Mouse (Mus musculus) heart, embryonic 11.5 days (tissue): ENCODE data around the gene Nmnat2. TPM values are rescaled to one million over a fixed set of nuclear protein-coding genes. Genes with fewer than 3 reads are reported as not detected.

Experiments
- ATAC-seq: fragments of 200-750 bp; cut with Nextera tagmentation; replicated peaks from 2 replicates; pipeline ENCODE4 v1.8.0; 2017; ENCODE audit warnings: moderate library complexity; ENCODE audit not compliant: insufficient number of reproducible peaks, low FRiP score, low TSS enrichment
- H3K27ac ChIP-seq: fragments of 300-500 bp; sonication (generic); 2 replicates; pipeline ENCODE4 v1.5.1; 2014; ENCODE audit warnings: mild to moderate bottlenecking, low read depth, low read length
- H3K27me3 ChIP-seq: fragments of 300-500 bp; sonication (generic); 2 replicates; pipeline ENCODE4 v1.6.1; 2014; ENCODE audit warnings: mild to moderate bottlenecking, low read length, mixed read lengths; ENCODE audit not compliant: control insufficient read depth, insufficient read depth
- H3K36me3 ChIP-seq: fragments of 300-500 bp; sonication (generic); 2 replicates; pipeline ENCODE4 v1.6.1; 2014; ENCODE audit warnings: mild to moderate bottlenecking, low read length, moderate library complexity, mixed read lengths; ENCODE audit not compliant: control insufficient read depth, insufficient read depth
- H3K4me1 ChIP-seq: fragments of 300-500 bp; sonication (generic); 2 replicates; pipeline ENCODE4 v1.6.1; 2014; ENCODE audit warnings: low read length; ENCODE audit not compliant: control insufficient read depth, insufficient read depth
- H3K4me2 ChIP-seq: fragments of 300-500 bp; sonication (generic); 2 replicates; pipeline ENCODE4 v1.6.1; 2014; ENCODE audit warnings: mild to moderate bottlenecking, moderate library complexity
- H3K4me3 ChIP-seq: fragments of 300-500 bp; sonication (generic); 2 replicates; pipeline ENCODE4 v1.5.1; 2014; ENCODE audit warnings: low read depth, low read length
- H3K9ac ChIP-seq: fragments of 300-500 bp; sonication (generic); 2 replicates; pipeline ENCODE4 v1.6.1; 2014; ENCODE audit warnings: mild to moderate bottlenecking, low read depth, low read length, moderate library complexity
- H3K9me3 ChIP-seq: fragments of 300-500 bp; sonication (generic); replicated peaks from 2 replicates; pipeline ENCODE4 v1.6.1; 2016; ENCODE audit warnings: low read length; ENCODE audit not compliant: control insufficient read depth
- WGBS: fragments of 180-500 bp; shearing (Covaris S2); extraction: QIAGEN DNeasy Blood & Tissue Kit; methylation state at CpG from one replicate; pipeline ENCODE4 v1.1.7; 2014; ENCODE audit not compliant: insufficient replicate concordance; 5-methylcytosine and 5-hydroxymethylcytosine counted together
- polyA plus RNA-seq: library from polyadenylated mRNA; unstranded; fragments of >200 nt; fragmentation: Nextera tagmentation; extraction: Ambion mirVana; gene quantifications from 2 replicates; pipeline ENCODE4 v1.2.1, GENCODE M21; 2014

The Nmnat2 gene
- polyA plus RNA-seq, 1 experiment from 2014 or later, result 0.93 TPM

DNA sequence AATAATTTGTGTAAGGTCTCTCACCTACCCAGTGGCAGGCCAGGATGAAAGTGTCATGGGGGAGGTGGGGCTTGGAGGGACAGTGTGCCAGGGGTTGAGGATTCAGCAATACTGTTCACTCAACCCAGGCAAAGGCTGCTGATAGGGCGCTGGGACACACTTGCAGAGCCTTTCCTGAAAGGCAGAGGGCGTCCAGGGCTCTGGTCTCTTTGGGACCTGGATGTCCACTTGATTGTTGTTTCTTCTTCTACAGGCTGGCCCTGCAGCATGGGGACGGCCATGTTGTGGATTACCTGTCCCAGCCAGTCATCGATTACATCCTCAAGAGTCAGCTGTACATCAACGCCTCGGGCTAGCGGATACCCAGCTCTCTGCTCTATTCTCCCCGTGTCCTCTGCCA lies 160.5 kb downstream of the Nmnat2 start:
- no peaks in the 10 kb centered on the region for H3K4me1 ChIP-seq
- H3K4me2 ChIP-seq, result no peak overlapping the region
- ATAC-seq, result no peak
- H3K9ac ChIP-seq, result no peak overlapping the region
- no peak overlapping the region for H3K27ac ChIP-seq
- H3K36me3 ChIP-seq, result no peaks in the 10 kb centered on the region
- no peak overlapping the region for H3K4me3 ChIP-seq
- 81% methylated on average over 8 of the region's 8 CpGs for WGBS
- H3K27me3 ChIP-seq, result no peaks in the 10 kb centered on the region
- H3K9me3 ChIP-seq, result no peaks in the 10 kb centered on the region

DNA sequence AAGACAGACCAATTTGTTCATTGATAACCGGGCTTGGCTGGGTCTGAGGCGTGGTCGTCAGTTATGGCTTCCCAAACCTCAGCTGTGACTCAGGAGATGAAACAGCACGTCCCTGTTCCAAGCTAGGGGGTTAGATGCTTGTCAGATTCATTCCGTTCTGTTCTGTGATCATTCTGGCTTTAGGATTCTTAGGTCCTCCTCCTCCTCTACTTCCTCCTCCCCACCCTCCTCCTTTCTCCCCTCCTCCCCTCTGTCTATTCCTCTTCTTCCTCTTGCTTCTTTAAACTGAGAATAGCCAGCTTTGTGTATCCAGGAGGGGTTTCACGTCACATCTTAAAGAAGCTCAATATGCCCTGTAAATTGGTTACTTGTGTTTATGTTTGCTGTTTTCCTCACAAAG lies 165.8 kb downstream of the Nmnat2 start:
- H3K4me3 ChIP-seq, result no peak overlapping the region
- H3K27me3 ChIP-seq, result no peaks in the 10 kb centered on the region
- H3K9ac ChIP-seq, result no peak overlapping the region
- H3K4me1 ChIP-seq, result no peaks in the 10 kb centered on the region
- WGBS, result 66% methylated on average over 6 of the region's 6 CpGs
- H3K9me3 ChIP-seq, result no peaks in the 10 kb centered on the region
- H3K27ac ChIP-seq, result no peak overlapping the region
- no peaks in the 10 kb centered on the region for H3K36me3 ChIP-seq
- H3K4me2 ChIP-seq, result no peak overlapping the region
- no peak for ATAC-seq

DNA sequence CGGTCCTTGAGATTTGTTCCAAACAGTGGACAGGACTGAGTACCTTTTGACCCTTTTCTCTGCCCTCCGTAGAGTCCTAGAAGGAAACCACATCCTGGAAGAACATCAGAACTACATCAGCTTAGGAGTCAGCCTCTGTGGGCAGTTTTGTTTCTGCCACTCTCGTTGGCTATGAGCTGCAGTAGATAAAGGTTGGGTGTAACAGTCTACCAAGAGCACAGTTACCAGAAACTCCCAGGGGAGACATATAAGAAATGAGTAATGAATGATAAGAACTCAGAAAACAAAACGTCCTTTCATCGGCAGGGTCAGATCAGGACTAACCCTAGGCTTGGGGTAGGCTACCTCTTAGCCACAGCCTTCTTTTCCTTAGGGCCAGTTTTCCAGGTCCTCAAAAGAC lies 166.5 kb downstream of the Nmnat2 start:
- Histone ChIP-seq H3K27ac (no peak overlapping the region), H3K9ac (no peak overlapping the region), H3K4me3 (no peak overlapping the region), H3K27me3 (no peaks in the 10 kb centered on the region), H3K9me3 (no peaks in the 10 kb centered on the region), H3K36me3 (no peaks in the 10 kb centered on the region), H3K4me2 (no peak overlapping the region), H3K4me1 (no peaks in the 10 kb centered on the region)
- WGBS, result 66% methylated on average over 5 of the region's 5 CpGs
- ATAC-seq, result no peak

DNA sequence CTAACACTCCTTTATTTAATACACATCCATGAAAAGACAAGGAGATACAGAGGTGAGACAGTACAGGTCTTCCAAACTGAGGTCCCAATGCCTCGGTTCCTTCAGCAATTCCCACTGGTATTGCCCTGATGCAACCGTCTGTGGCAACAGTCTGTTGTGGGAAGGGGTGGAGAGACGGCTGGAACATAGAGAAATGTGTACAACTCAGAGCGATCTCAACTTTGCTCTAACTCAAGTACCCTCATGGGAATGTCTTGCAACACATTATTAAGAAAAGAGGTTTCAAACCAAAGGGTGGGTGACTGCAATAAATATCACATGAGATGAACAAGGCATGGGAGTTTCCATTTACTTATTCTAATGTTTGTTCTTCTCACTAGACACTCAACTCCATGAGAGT lies 168.0 kb downstream of the Nmnat2 start:
- ATAC-seq, result no peak
- Histone ChIP-seq H3K36me3 (no peaks in the 10 kb centered on the region), H3K4me2 (no peak overlapping the region)

DNA sequence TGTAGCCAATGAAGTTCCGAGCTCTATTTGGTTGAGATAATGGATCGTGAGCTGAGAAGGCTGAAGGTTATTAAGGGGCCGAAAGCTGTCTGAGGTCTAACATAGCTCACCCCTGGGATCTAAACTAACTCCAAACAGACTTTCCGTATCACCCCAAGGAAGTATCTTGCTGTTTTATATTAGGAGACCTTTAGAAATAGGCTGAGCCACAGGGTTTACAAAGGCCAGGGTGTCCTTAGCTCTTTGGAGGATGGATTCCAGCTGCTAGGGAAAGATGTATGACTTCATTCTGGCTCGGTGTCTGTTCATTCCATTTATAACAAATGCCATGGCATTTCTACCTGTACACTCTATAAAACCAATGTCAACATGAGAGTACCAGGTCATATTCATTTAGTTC lies 169.7 kb downstream of the Nmnat2 start:
- Histone ChIP-seq H3K36me3 (no peaks in the 10 kb centered on the region), H3K4me2 (no peak overlapping the region), H3K27me3 (no peaks in the 10 kb centered on the region), H3K9ac (no peak overlapping the region), H3K4me1 (peaks cover 2% of the 10 kb centered on the region; the same call in 1 of the 2 replicates), H3K27ac (no peak overlapping the region), H3K9me3 (no peaks in the 10 kb centered on the region), H3K4me3 (no peak overlapping the region)
- no peak for ATAC-seq
- 78% methylated on average over 5 of the region's 5 CpGs for WGBS

More for the DNA sequence above, 168.0 kb downstream of the Nmnat2 start:
- H3K9me3 ChIP-seq, result no peaks in the 10 kb centered on the region
- no peak overlapping the region for H3K9ac ChIP-seq
- WGBS, result 86% methylated on average over 4 of the region's 4 CpGs
- H3K4me1 ChIP-seq, result peaks cover 2% of the 10 kb centered on the region; the same call in 1 of the 2 replicates
- no peak overlapping the region for H3K27ac ChIP-seq
- no peak overlapping the region for H3K4me3 ChIP-seq
- H3K27me3 ChIP-seq, result no peaks in the 10 kb centered on the region

DNA sequence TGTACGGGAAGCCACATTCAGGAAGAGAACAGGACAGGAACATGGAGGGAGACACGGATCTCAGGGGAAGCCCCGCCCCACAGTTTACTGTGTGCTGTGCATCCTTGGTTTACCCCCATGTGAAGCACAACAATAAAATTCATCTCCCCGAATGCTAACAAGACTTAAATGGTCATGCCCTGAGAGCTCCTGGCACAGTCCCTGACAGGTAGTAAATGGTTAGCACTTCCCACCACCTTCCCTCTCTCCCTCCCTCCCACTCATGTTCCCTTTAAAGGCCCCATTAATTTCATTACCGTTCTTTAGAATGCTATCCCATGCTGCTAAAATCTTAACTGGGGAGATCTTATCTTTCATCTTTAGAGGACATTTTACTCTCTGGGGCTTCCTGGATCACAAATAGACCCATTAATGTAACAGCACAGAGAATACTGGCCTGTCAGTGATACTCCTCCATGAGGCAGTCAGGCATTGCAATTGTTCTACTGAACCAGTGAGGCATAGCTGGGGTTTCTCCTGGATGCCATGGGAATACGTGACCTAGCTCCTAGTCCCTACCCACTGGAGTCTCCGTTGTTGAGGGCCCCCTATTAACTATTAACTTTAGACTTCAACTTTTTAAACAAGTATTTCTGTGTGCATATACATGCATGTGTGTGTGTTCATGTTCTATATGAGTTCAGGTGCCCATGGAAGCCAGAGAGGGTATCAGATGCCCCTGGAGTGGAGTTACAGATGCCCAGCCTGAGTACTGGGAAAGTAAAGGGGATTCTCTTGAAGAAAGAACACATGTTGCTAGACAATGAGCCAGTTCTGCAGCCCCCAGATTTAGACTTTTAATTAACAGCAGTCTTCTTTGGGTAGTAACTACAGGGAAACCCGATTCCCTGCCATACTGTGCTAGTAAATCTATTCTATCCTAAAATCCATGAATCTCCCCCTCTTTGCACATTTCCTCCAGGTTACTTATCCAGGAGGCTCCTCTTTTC lies 170.8 kb downstream of the Nmnat2 start:
- Histone ChIP-seq H3K4me1 (peaks cover 9% of the 10 kb centered on the region), H3K36me3 (no peaks in the 10 kb centered on the region), H3K4me3 (no peak overlapping the region), H3K4me2 (no peak overlapping the region), H3K27me3 (no peaks in the 10 kb centered on the region), H3K27ac (no peak overlapping the region), H3K9ac (no peak overlapping the region), H3K9me3 (no peaks in the 10 kb centered on the region)
- no peak for ATAC-seq
- WGBS, result 72% methylated on average over 8 of the region's 8 CpGs

DNA sequence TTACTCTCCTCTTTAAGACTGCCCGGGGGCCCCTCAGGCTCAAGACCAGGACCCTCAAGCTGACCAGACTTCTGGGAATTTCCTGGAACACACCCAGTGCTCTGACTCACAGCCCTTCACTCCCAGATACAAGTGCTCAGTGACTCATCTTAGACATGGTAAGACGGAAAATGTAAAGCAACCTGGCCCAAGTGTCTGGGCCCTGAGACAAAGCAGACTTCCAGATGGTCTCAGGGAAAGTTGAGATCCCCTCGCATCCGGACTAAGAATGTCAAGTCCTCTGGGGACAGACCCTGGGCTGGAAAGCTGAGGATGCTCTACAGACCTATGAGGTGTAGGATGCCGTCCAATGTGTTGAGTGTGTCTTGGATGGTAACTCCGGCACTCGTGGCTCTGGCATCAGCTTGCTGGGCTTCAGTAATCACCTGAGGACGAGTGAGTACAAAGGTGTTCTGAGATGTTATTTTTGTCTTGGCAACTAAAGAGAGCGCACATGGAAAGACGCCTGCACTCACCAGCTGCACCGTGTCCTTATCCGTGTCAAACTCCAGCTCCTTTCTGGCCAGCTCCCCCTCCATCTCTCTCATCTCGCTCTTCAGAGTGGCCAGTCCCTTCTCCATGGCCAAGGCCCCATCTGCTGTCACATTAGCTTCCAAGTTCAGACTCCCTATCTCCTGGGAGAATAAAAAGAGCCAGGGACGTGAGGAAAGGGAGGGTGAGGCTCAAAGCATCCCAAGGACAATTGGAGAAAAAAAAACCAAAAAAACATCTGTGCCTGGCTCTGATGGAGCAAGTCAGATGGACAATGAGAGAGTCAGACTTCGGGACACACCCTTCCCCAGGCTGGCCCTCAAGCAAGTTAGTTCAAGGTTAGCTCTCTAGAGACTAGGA lies 171.9 kb downstream of the Nmnat2 start:
- Histone ChIP-seq H3K27me3 (no peaks in the 10 kb centered on the region), H3K9me3 (no peaks in the 10 kb centered on the region), H3K4me2 (no peak overlapping the region), H3K36me3 (no peaks in the 10 kb centered on the region), H3K4me3 (no peak overlapping the region), H3K9ac (no peak overlapping the region), H3K27ac (0 out of 2 replicates have a peak overlapping the region, but pooled peaks have one; percentile 22), H3K4me1 (peaks cover 10% of the 10 kb centered on the region)
- WGBS, result 62% methylated on average over 15 of the region's 15 CpGs
- no peak for ATAC-seq

DNA sequence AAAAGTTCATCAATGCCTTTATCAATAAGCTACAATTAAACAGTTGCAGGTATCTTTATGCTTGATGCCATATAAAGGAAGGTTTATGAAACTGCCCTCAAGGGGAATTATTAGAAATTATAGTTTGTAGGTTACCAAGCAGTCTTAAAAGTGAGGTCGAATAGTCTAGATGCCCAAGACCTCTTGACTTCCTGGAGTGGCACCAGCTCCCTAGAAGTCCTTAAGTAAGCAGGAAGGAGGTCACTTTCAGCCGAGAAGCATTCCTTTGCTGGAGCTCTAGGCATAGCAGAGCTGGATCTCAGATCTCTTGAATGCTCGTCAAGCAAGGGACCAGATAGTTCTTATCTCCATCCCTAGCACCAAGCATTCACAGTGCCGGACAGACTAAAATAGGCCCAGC lies 172.8 kb downstream of the Nmnat2 start:
- no peaks in the 10 kb centered on the region for H3K36me3 ChIP-seq
- H3K9me3 ChIP-seq, result no peaks in the 10 kb centered on the region
- H3K4me1 ChIP-seq, result peaks cover 10% of the 10 kb centered on the region
- no peak overlapping the region for H3K27ac ChIP-seq
- H3K9ac ChIP-seq, result no peak overlapping the region
- H3K4me3 ChIP-seq, result no peak overlapping the region
- no peak overlapping the region for H3K4me2 ChIP-seq
- no peak for ATAC-seq
- H3K27me3 ChIP-seq, result no peaks in the 10 kb centered on the region
- 48% methylated on average over 4 of the region's 4 CpGs for WGBS
